Mouse (Mus musculus) layer of hippocampus, postnatal 10 days (tissue): ENCODE measurements at regions not wholly inside any gene's neighbourhood (a gene's known extent, or its start where the extent isn't known, plus 50 kb on each side); places are given as distances from the start of the nearest gene placed in this dataset.

ENCODE experiments used
- DNase-seq, 2 experiments: peaks; one replicate each; pipeline ENCODE4 v3.0.0; 2021; ENCODE audit warnings: low spot score in 2 of 2

- DNase-seq: no peak
Measured at GRCm38 (mm10) chr14:24930251-24930650, 443.3 kb downstream of the Rps24 start.

GRCm38 (mm10) chr14:24937876-24938275 is 451.0 kb downstream of the Rps24 start:
- no peak for DNase-seq

GRCm38 (mm10) chr14:24939068-24939467 is 452.1 kb downstream of the Rps24 start:
- no peak for DNase-seq

GRCm38 (mm10) chr14:24939476-24940200 is 452.7 kb downstream of the Rps24 start:
- DNase-seq: peak; percentile 88 to 90

GRCm38 (mm10) chr14:24945716-24946115 is 458.8 kb downstream of the Rps24 start:
- no peak for DNase-seq

- DNase-seq: no peak
Measured at GRCm38 (mm10) chr14:24947084-24947483, 460.2 kb downstream of the Rps24 start.

GRCm38 (mm10) chr14:24955891-24956410 is 469.0 kb downstream of the Rps24 start:
- DNase-seq: no peak

GRCm38 (mm10) chr14:24956528-24957210 is 469.7 kb downstream of the Rps24 start:
- no peak for DNase-seq

GRCm38 (mm10) chr14:24957392-24957791 is 470.5 kb downstream of the Rps24 start:
- DNase-seq: no peak

- no peak for DNase-seq
Measured at GRCm38 (mm10) chr14:24958821-24959220, 471.9 kb downstream of the Rps24 start.

GRCm38 (mm10) chr14:24959401-24959800 is 472.5 kb downstream of the Rps24 start:
- no peak for DNase-seq

GRCm38 (mm10) chr14:24960082-24960482 is 473.2 kb downstream of the Rps24 start:
- peak; percentile 66 to 75 for DNase-seq

GRCm38 (mm10) chr14:24960875-24961274 is 473.9 kb downstream of the Rps24 start:
- DNase-seq: no peak

- no peak for DNase-seq
Measured at GRCm38 (mm10) chr14:24961721-24962120, 474.8 kb downstream of the Rps24 start.

- DNase-seq: no peak
Measured at GRCm38 (mm10) chr14:24969584-24969983, 482.7 kb downstream of the Rps24 start.

GRCm38 (mm10) chr14:24972357-24972756 is 485.4 kb downstream of the Rps24 start:
- no peak for DNase-seq

GRCm38 (mm10) chr14:24973039-24973438 is 485.9 kb upstream of the Zmiz1 start:
- no peak for DNase-seq

GRCm38 (mm10) chr14:24973591-24973990 is 485.4 kb upstream of the Zmiz1 start:
- no peak for DNase-seq

GRCm38 (mm10) chr14:24982489-24982888 is 476.5 kb upstream of the Zmiz1 start:
- no peak for DNase-seq

GRCm38 (mm10) chr14:24983279-24983678 is 475.7 kb upstream of the Zmiz1 start:
- no peak for DNase-seq

- DNase-seq: no peak
Measured at GRCm38 (mm10) chr14:24985806-24986359, 473.1 kb upstream of the Zmiz1 start.

GRCm38 (mm10) chr14:24986404-24986803 is 472.6 kb upstream of the Zmiz1 start:
- DNase-seq: no peak
